Mouse (Mus musculus) heart, adult 9 months (tissue): Measurements from ENCODE around the gene Ddc.
A peak's percentile ranks its signal among the peaks of the same experiment; 100 is the strongest.

ENCODE experiments used
- DNase-seq, 2 experiments: peaks; one replicate each; pipeline ENCODE4 v3.0.0; 2022; ENCODE audit warnings: low spot score in 2 of 2

Ddc gene

GRCm38 (mm10) chr11:11825670-11826069 is 72.3 kb downstream of the Ddc start:
- no peak for DNase-seq

- DNase-seq: no peak
These were observed 72.8 kb downstream of the Ddc start for GRCm38 (mm10) chr11:11824970-11825635.

GRCm38 (mm10) chr11:11823980-11824911 is 73.7 kb downstream of the Ddc start:
- DNase-seq: peak in 1 of 2 experiments; percentile 40

- DNase-seq: no peak
These were observed 75.5 kb downstream of the Ddc start for GRCm38 (mm10) chr11:11822181-11823095.

- no peak for DNase-seq
These were observed 76.5 kb downstream of the Ddc start for GRCm38 (mm10) chr11:11821387-11821975.

- peak in 1 of 2 experiments; percentile 30 for DNase-seq
These were observed 77.2 kb downstream of the Ddc start for GRCm38 (mm10) chr11:11820737-11821136.

- peak; percentile 61 to 85 for DNase-seq
These were observed 77.7 kb downstream of the Ddc start for GRCm38 (mm10) chr11:11820251-11820650.

- DNase-seq: no peak
These were observed 78.7 kb downstream of the Ddc start for GRCm38 (mm10) chr11:11819206-11819605.

- no peak for DNase-seq
These were observed 79.1 kb downstream of the Ddc start for GRCm38 (mm10) chr11:11818797-11819196.

GRCm38 (mm10) chr11:11815737-11816136 is 82.2 kb downstream of the Ddc start:
- DNase-seq: no peak

- peak in 1 of 2 experiments; percentile 62 for DNase-seq
These were observed 86.0 kb downstream of the Ddc start for GRCm38 (mm10) chr11:11811906-11812480.

GRCm38 (mm10) chr11:11809404-11810175 is 88.4 kb downstream of the Ddc start:
- DNase-seq: no peak

GRCm38 (mm10) chr11:11808820-11809403 is 89.0 kb downstream of the Ddc start, which contains the start of gene Fignl1:
Gene Fignl1, minus strand, starts transcription at chr11:11808962.
- peak; percentile 95 for DNase-seq

- DNase-seq: no peak
These were observed 89.7 kb downstream of the Ddc start for GRCm38 (mm10) chr11:11808035-11808819.

- no peak for DNase-seq
These were observed 92.0 kb downstream of the Ddc start for GRCm38 (mm10) chr11:11805951-11806350.

GRCm38 (mm10) chr11:11804421-11804820 is 93.5 kb downstream of the Ddc start:
- DNase-seq: no peak

- no peak for DNase-seq
These were observed 96.9 kb downstream of the Ddc start for GRCm38 (mm10) chr11:11801067-11801466.

GRCm38 (mm10) chr11:11800304-11800703 is 97.6 kb downstream of the Ddc start:
- DNase-seq: no peak

- no peak for DNase-seq
These were observed 99.3 kb downstream of the Ddc start for GRCm38 (mm10) chr11:11798690-11799089.
